Mouse (Mus musculus): ENCODE results near the gene Duox2. TPM values are rescaled to one million over a fixed set of nuclear protein-coding genes. Genes with fewer than 3 reads are reported as not detected.

Duox2 gene
- polyA plus RNA-seq, 1 experiment from 2014 or later, result 0.03 TPM

- WGBS, result 75% methylated on average over 4 of the region's 4 CpGs
These were observed 19.1 kb upstream of the Duox2 start for GRCm38 (mm10) chr2:122317384-122317783.

GRCm38 (mm10) chr2:122315372-122315771 lies 17.1 kb upstream of the Duox2 start, which contains the start of gene Duox1:
Gene Duox1, plus strand, starts transcription at chr2:122315672.
- H3K27me3 ChIP-seq, result peaks cover 39% of the 10 kb centered on the region
- H3K36me3 ChIP-seq, result no peaks in the 10 kb centered on the region
- H3K4me3 ChIP-seq, result no peak within 1 kb of the TSS
- 86% methylated on average over 7 of the region's 7 CpGs for WGBS
- no peak within 1 kb of the TSS for H3K27ac ChIP-seq (replicated peaks)
- peaks cover 12% of the 10 kb centered on the region for H3K4me1 ChIP-seq
- ATAC-seq (replicated peaks), result no peak
- H3K9me3 ChIP-seq, result no peaks in the 10 kb centered on the region
- no peak within 1 kb of the TSS for H3K9ac ChIP-seq (replicated peaks)
- H3K4me2 ChIP-seq (replicated peaks), result no peak within 1 kb of the TSS

More at GRCm38 (mm10) chr2:122317384-122317783, 19.1 kb upstream of the Duox2 start:
- peaks cover 12% of the 10 kb centered on the region for H3K4me1 ChIP-seq
- ATAC-seq (replicated peaks), result no peak
- no peak overlapping the region for H3K4me3 ChIP-seq
- no peak overlapping the region for H3K9ac ChIP-seq (replicated peaks)
- H3K4me2 ChIP-seq (replicated peaks), result no peak overlapping the region
- no peaks in the 10 kb centered on the region for H3K9me3 ChIP-seq
- no peaks in the 10 kb centered on the region for H3K36me3 ChIP-seq
- peaks cover 31% of the 10 kb centered on the region for H3K27me3 ChIP-seq
- H3K27ac ChIP-seq (replicated peaks), result no peak overlapping the region

GRCm38 (mm10) chr2:122313536-122313935 lies 15.3 kb upstream of the Duox2 start, which contains the start of gene Duoxa1:
Gene Duoxa1, minus strand, starts transcription at chr2:122313730.
- Histone ChIP-seq H3K4me3 (peak within 1 kb of the TSS; percentile 25), H3K27ac (replicated peaks) (no peak within 1 kb of the TSS), H3K9ac (replicated peaks) (no peak within 1 kb of the TSS), H3K9me3 (no peaks in the 10 kb centered on the region), H3K4me2 (replicated peaks) (peak within 1 kb of the TSS; percentile 39), H3K4me1 (peaks cover 12% of the 10 kb centered on the region), H3K27me3 (peaks cover 39% of the 10 kb centered on the region), H3K36me3 (no peaks in the 10 kb centered on the region)
- ATAC-seq (replicated peaks), result 0 out of 2 replicates have a peak, but pooled peaks have one; percentile 41
- 2% methylated on average over 24 of the region's 24 CpGs for WGBS

GRCm38 (mm10) chr2:122312722-122313417 lies 14.6 kb upstream of the Duox2 start:
- H3K4me2 ChIP-seq (replicated peaks), result peak overlapping the region; percentile 39
- H3K4me1 ChIP-seq, result peaks cover 12% of the 10 kb centered on the region
- peak; percentile 41 for ATAC-seq (replicated peaks)
- H3K36me3 ChIP-seq, result no peaks in the 10 kb centered on the region
- peaks cover 39% of the 10 kb centered on the region for H3K27me3 ChIP-seq
- H3K27ac ChIP-seq (replicated peaks), result no peak overlapping the region
- 4% methylated on average over 27 of the region's 27 CpGs for WGBS
- H3K4me3 ChIP-seq, result peak overlapping the region; percentile 25
- no peak overlapping the region for H3K9ac ChIP-seq (replicated peaks)
- no peaks in the 10 kb centered on the region for H3K9me3 ChIP-seq

- Histone ChIP-seq H3K27ac (replicated peaks) (no peak overlapping the region), H3K4me2 (replicated peaks) (no peak overlapping the region), H3K27me3 (peaks cover 40% of the 10 kb centered on the region), H3K9me3 (no peaks in the 10 kb centered on the region), H3K4me3 (no peak overlapping the region), H3K36me3 (no peaks in the 10 kb centered on the region), H3K4me1 (peaks cover 12% of the 10 kb centered on the region), H3K9ac (replicated peaks) (no peak overlapping the region)
- ATAC-seq (replicated peaks), result no peak
- WGBS, result 26% methylated on average over 2 of the region's 2 CpGs
These were observed 13.3 kb upstream of the Duox2 start for GRCm38 (mm10) chr2:122311561-122311960.

GRCm38 (mm10) chr2:122309647-122310046 lies 11.4 kb upstream of the Duox2 start:
- Histone ChIP-seq H3K9me3 (no peaks in the 10 kb centered on the region), H3K4me3 (no peak overlapping the region), H3K4me1 (peaks cover 12% of the 10 kb centered on the region), H3K9ac (replicated peaks) (no peak overlapping the region), H3K4me2 (replicated peaks) (no peak overlapping the region), H3K27ac (replicated peaks) (no peak overlapping the region), H3K27me3 (peaks cover 41% of the 10 kb centered on the region), H3K36me3 (no peaks in the 10 kb centered on the region)
- 46% methylated on average over 3 of the region's 3 CpGs for WGBS
- no peak for ATAC-seq (replicated peaks)

- no peak for ATAC-seq (replicated peaks)
- Histone ChIP-seq H3K9me3 (no peaks in the 10 kb centered on the region), H3K4me2 (replicated peaks) (no peak overlapping the region), H3K9ac (replicated peaks) (no peak overlapping the region), H3K27me3 (peaks cover 39% of the 10 kb centered on the region), H3K4me3 (no peak overlapping the region), H3K4me1 (peaks cover 12% of the 10 kb centered on the region), H3K36me3 (no peaks in the 10 kb centered on the region), H3K27ac (replicated peaks) (no peak overlapping the region)
- 48% methylated on average over 4 of the region's 4 CpGs for WGBS
These were observed 7.9 kb upstream of the Duox2 start for GRCm38 (mm10) chr2:122306184-122306583.

GRCm38 (mm10) chr2:122305097-122305892 lies 7.0 kb upstream of the Duox2 start:
- Histone ChIP-seq H3K4me2 (replicated peaks) (no peak overlapping the region), H3K4me1 (peaks cover 16% of the 10 kb centered on the region), H3K36me3 (no peaks in the 10 kb centered on the region), H3K4me3 (no peak overlapping the region), H3K9me3 (no peaks in the 10 kb centered on the region), H3K27me3 (peaks cover 46% of the 10 kb centered on the region), H3K9ac (replicated peaks) (no peak overlapping the region), H3K27ac (replicated peaks) (no peak overlapping the region)
- WGBS, result 86% methylated on average over 16 of the region's 16 CpGs
- no peak for ATAC-seq (replicated peaks)

- Histone ChIP-seq H3K4me3 (no peak overlapping the region), H3K4me2 (replicated peaks) (no peak overlapping the region), H3K27me3 (peaks cover 54% of the 10 kb centered on the region), H3K27ac (replicated peaks) (no peak overlapping the region), H3K9ac (replicated peaks) (no peak overlapping the region), H3K4me1 (peaks cover 16% of the 10 kb centered on the region), H3K36me3 (no peaks in the 10 kb centered on the region), H3K9me3 (no peaks in the 10 kb centered on the region)
- ATAC-seq (replicated peaks), result no peak
- 93% methylated on average over 6 of the region's 6 CpGs for WGBS
These were observed 6.3 kb upstream of the Duox2 start for GRCm38 (mm10) chr2:122304544-122304943.

GRCm38 (mm10) chr2:122302574-122303241 lies 4.5 kb upstream of the Duox2 start:
- Histone ChIP-seq H3K36me3 (no peaks in the 10 kb centered on the region), H3K9me3 (no peaks in the 10 kb centered on the region), H3K4me3 (no peak overlapping the region), H3K4me2 (replicated peaks) (no peak overlapping the region), H3K27ac (replicated peaks) (no peak overlapping the region), H3K9ac (replicated peaks) (no peak overlapping the region), H3K27me3 (peaks cover 72% of the 10 kb centered on the region), H3K4me1 (peaks cover 32% of the 10 kb centered on the region)
- 12% methylated on average over 9 of the region's 9 CpGs for WGBS
- ATAC-seq (replicated peaks), result peak; percentile 65

GRCm38 (mm10) chr2:122301921-122302573 lies 3.8 kb upstream of the Duox2 start:
- peaks cover 38% of the 10 kb centered on the region for H3K4me1 ChIP-seq
- peak overlapping the region; percentile 45 for H3K9ac ChIP-seq (replicated peaks)
- H3K27me3 ChIP-seq, result peaks cover 76% of the 10 kb centered on the region
- 8% methylated on average over 23 of the region's 23 CpGs for WGBS
- H3K9me3 ChIP-seq, result no peaks in the 10 kb centered on the region
- H3K4me2 ChIP-seq (replicated peaks), result peak overlapping the region; percentile 93
- ATAC-seq (replicated peaks), result no peak
- H3K27ac ChIP-seq (replicated peaks), result no peak overlapping the region
- peak overlapping the region; percentile 50 for H3K4me3 ChIP-seq
- no peaks in the 10 kb centered on the region for H3K36me3 ChIP-seq
